Mouse (Mus musculus) heart, postnatal 0 days (tissue): ENCODE data around the gene Frrs1l.

Source experiments
- CTCF ChIP-seq: IDR thresholded peaks from 2 replicates; pipeline ENCODE4 v1.5.1; 2016; ENCODE audit warnings: antibody characterized with exemption, control low read depth, low read depth
- EP300 ChIP-seq: IDR thresholded peaks from 2 replicates; pipeline ENCODE4 v1.6.1; 2016; ENCODE audit warnings: antibody characterized with exemption, low read depth

GRCm38 (mm10) chr4:57027954-57028353 lies 37.8 kb upstream of the Frrs1l start:
- TF ChIP-seq EP300 (no peak), CTCF (no peak)
